Mouse (Mus musculus) ES-E14 (cell line): ENCODE results near the gene Shb. TPM values are rescaled to one million over a fixed set of nuclear protein-coding genes. Genes with fewer than 3 reads are reported as not detected.

Experiments used
- DNase-seq: peaks from one replicate; pipeline ENCODE4 v3.0.0-alpha.2; 2013; ENCODE audit warnings: low read depth, low spot score
- H3K27ac ChIP-seq: 2 replicates; pipeline ENCODE4 v1.5.1; 2012; ENCODE audit warnings: low read depth, mild to moderate bottlenecking, low read length, moderate library complexity, mixed read lengths; ENCODE audit not compliant: poor library complexity, insufficient read depth, severe bottlenecking
- H3K36me3 ChIP-seq: 2 replicates; pipeline ENCODE4 v1.6.1; 2012; ENCODE audit warnings: mild to moderate bottlenecking, low read length, moderate library complexity, mixed read lengths; ENCODE audit not compliant: control insufficient read depth, poor library complexity, insufficient read depth, severe bottlenecking
- H3K4me1 ChIP-seq, 2 experiments: fragments of 150-350 bp in 1 of 2; sonication (generic) in 1 of 2; 2 replicates each; pipeline ENCODE4 v1.6.1; 2012; ENCODE audit warnings: low read length in 2 of 2, mild to moderate bottlenecking in 1 of 2, mixed read lengths in 1 of 2; ENCODE audit not compliant: control insufficient read depth in 2 of 2, insufficient read depth in 2 of 2, poor library complexity in 1 of 2
- H3K4me3 ChIP-seq, 2 experiments: fragments of 150-350 bp in 1 of 2; sonication (generic) in 1 of 2; 2 replicates each; pipeline ENCODE4 v1.5.1; 2012; ENCODE audit warnings: low read length in 2 of 2, low read depth in 1 of 2, mild to moderate bottlenecking in 1 of 2, mixed read lengths in 1 of 2; ENCODE audit not compliant: insufficient read depth in 1 of 2, poor library complexity in 1 of 2, severe bottlenecking in 1 of 2
- H3K9ac ChIP-seq: 2 replicates; pipeline ENCODE4 v1.6.1; 2012; ENCODE audit warnings: low read depth, mild to moderate bottlenecking, low read length, mixed read lengths; ENCODE audit not compliant: poor library complexity, insufficient read depth, severe bottlenecking
- H3K9me3 ChIP-seq: fragments of 150-350 bp; sonication (generic); 2 replicates; pipeline ENCODE4 v1.6.1; 2012; ENCODE audit warnings: low read depth, mild to moderate bottlenecking, low read length; ENCODE audit not compliant: control insufficient read depth, insufficient read depth
- CHD2 ChIP-seq: IDR thresholded peaks from 2 replicates; pipeline ENCODE4 v1.6.1; 2014; ENCODE audit warnings: mild to moderate bottlenecking, low read depth, low read length, inconsistent platforms
- HCFC1 ChIP-seq: IDR thresholded peaks from 2 replicates; pipeline ENCODE4 v1.6.1; 2012; ENCODE audit warnings: low read length, inconsistent platforms, borderline replicate concordance; ENCODE audit not compliant: insufficient read depth
- MAFK ChIP-seq: IDR thresholded peaks from 2 replicates; pipeline ENCODE4 v1.6.1; 2014; ENCODE audit warnings: mild to moderate bottlenecking, low read depth, low read length, inconsistent platforms; ENCODE audit not compliant: insufficient read depth
- ZC3H11A ChIP-seq: IDR thresholded peaks from 2 replicates; pipeline ENCODE4 v1.6.1; 2012; ENCODE audit warnings: low read depth, mild to moderate bottlenecking, inconsistent platforms, low read length, borderline replicate concordance
- ZNF384 ChIP-seq: IDR thresholded peaks from 2 replicates; pipeline ENCODE4 v1.6.1; 2012; ENCODE audit warnings: low read depth, low read length, inconsistent platforms
- in situ Hi-C, 2 experiments: fragments of 600-800 bp; cut with MboI; formaldehyde crosslinking; loops; one replicate each; pipeline ENCODE4 v1.15.1; 2025; ENCODE audit warnings: low sequenced_read_pairs in 2 of 2, inconsistent platforms in 1 of 2; ENCODE audit not compliant: unreplicated experiment in 2 of 2
- total RNA-seq: library from RNA; depleted of rRNA; stranded (reverse); fragments of 300-350 nt; gene quantifications from 2 replicates; pipeline ENCODE4 v1.2.3, GENCODE M21; 2012

The Shb gene
- total RNA-seq, 1 experiment, result 15.9 TPM

DNA sequence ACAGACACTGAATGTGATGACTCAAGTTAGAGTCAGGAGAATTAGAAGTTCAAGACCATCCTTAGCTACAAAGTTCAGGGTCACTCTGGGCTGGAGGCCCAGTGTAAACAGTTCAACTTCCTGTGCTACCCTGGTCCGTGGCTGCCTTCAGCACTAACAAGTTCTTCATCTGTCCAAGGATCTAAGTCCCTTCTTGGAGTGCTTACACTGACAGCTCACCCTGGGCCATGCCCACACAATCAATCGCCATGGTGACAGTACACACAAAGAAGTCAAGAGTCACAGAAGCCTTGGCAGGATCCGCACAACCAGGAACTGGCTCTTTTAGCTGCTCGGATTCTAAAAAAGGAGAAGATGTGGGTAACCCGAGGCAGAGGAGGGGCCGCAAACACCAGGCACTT lies 44.6 kb downstream of the Shb start:
- peaks cover 23 to 41% of the 10 kb centered on the region in 2 experiments for H3K4me1 ChIP-seq
- no peak for DNase-seq

DNA sequence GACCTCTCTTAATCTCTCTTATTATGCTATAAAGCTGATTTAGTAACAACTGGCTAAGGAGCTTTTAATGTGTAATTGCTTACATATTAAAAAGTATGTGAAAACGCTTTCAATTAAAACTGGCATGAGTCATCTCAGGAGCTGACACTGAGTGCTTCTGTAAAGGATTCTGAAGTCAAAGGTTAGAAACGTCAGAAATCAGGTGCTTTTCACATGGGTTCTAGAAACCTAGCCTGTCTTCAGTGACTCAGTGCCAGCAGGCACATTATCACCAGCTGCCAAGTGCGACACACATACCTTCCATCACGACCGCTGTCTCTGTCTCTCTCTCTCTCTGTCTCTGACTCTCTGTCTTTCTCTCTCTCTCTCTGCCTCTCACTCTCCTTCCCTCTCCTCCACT lies 47.2 kb downstream of the Shb start:
- Histone ChIP-seq H3K27ac (no peak overlapping the region), H3K36me3 (peaks cover 11% of the 10 kb centered on the region; the same call in 1 of the 2 replicates), H3K9ac (no peak overlapping the region), H3K4me1 (peaks cover 17 to 38% of the 10 kb centered on the region in 2 experiments), H3K9me3 (no peaks in the 10 kb centered on the region), H3K4me3 (no peak overlapping the region)
- no peak for DNase-seq
- TF ChIP-seq ZNF384 (no peak), ZC3H11A (no peak)
- in situ Hi-C loops, result no loop called here

More for the DNA sequence above, 44.6 kb downstream of the Shb start:
- Histone ChIP-seq H3K27ac (no peak overlapping the region), H3K36me3 (peaks cover 11% of the 10 kb centered on the region; the same call in 1 of the 2 replicates), H3K4me3 (no peak overlapping the region), H3K9ac (no peak overlapping the region), H3K9me3 (no peaks in the 10 kb centered on the region)
- no peak for TF ChIP-seq CHD2
- no peak for TF ChIP-seq ZNF384
- no peak for TF ChIP-seq HCFC1
- no peak for TF ChIP-seq ZC3H11A
- no peak for TF ChIP-seq MAFK
- in situ Hi-C loops, result no loop called here

DNA sequence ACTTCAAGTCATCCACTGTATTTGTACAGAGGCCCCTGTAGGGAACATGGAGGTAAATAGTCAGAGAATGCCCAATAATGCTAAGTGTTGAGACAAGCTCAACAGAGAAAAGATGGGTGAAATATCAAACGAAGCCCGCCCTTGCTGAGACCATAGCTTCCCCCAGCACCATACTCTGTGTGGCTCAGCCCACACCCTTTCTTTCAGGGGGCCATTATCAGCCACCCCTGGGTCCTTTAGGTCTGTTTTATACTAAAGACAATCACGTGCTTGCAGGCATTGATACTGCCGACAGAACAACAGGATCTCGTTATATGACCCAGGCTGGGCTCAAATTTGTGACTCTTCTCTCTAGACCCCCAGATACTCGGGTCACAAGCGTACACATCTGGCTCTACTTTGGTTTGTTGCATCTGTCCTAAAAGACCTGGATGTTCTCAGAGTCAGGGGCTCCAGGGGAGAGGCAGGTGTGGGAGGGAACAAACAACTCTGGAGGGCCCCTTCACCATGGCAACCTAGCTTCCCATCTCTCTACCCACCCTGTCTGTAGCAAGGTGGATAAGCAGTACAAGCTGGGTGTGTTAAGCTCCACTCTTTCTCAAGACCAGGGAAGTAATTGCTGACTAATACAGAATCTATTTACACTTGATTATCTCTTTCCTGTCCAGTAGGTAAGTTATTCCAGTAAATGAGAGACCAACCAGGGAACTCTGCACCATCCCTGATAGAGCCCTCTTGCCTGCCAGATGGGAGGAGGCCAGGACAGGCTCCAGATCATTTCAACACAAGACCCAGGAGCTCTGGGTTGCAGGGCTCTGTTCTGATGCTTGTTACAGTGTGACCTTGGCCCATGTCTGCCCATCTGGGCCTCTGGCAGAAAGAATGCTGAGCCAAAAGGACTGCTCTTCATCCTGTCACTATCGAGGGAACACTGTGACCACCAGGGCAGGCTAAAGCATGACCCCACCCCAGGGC lies 48.7 kb downstream of the Shb start:
- no peak for DNase-seq
- peaks cover 8% of the 10 kb centered on the region; the same call in 1 of the 2 replicates for H3K36me3 ChIP-seq
- H3K4me3 ChIP-seq, result no peak overlapping the region
- TF ChIP-seq ZC3H11A (no peak), ZNF384 (no peak), MAFK (no peak), HCFC1 (no peak), CHD2 (no peak)
- peaks cover 10 to 31% of the 10 kb centered on the region in 2 experiments; a peak in 3 of 4 replicates for H3K4me1 ChIP-seq
- H3K9me3 ChIP-seq, result no peaks in the 10 kb centered on the region
- in situ Hi-C loops, result no loop called here
- no peak overlapping the region for H3K27ac ChIP-seq
- H3K9ac ChIP-seq, result no peak overlapping the region

DNA sequence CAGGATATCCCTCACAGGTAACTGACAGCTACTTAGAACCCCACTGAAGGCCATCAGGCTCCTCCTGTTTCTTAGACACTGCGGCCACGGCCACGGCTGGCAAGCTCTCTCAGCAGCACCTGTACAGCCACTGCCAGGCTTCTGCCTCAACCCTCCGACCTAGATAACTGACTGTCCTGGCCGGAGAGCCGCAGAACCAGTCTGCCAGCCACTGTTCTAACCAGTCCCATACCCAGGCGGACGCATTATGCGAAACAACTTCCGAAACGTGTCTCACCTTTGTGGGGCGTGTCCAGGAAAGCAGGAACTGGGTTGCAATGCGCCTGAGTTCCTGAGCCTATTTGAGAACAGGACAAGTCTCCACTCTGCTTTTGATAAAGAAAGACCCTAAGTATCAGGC lies 50.0 kb downstream of the Shb start:
- Histone ChIP-seq H3K4me3 (no peak overlapping the region), H3K9ac (no peak overlapping the region), H3K27ac (no peak overlapping the region), H3K9me3 (no peaks in the 10 kb centered on the region), H3K36me3 (peaks cover 5% of the 10 kb centered on the region; the same call in 1 of the 2 replicates), H3K4me1 (peaks cover 10 to 30% of the 10 kb centered on the region in 2 experiments; a peak in 3 of 4 replicates)
- in situ Hi-C loops, result no loop called here
- DNase-seq, result no peak
- no peak for TF ChIP-seq CHD2
- TF ChIP-seq HCFC1, result no peak
- no peak for TF ChIP-seq ZC3H11A
- TF ChIP-seq MAFK, result no peak
- no peak for TF ChIP-seq ZNF384
